Mouse (Mus musculus): Measurements from ENCODE around the gene Olfr740.

Olfr740 gene

GRCm38 (mm10) chr14:50445245-50445644 lies at the start of gene Olfr740:
TSS of gene Olfr740 (plus strand) at chr14:50445545.
- no peak for DNase-seq (ENCODE audit: low spot score)

- no peak for DNase-seq (ENCODE audit: low spot score)
These were observed 38.1 kb upstream of the Olfr740 start, which contains the start of gene Olfr738 for GRCm38 (mm10) chr14:50407268-50407667. TSS of gene Olfr738 (plus strand) at chr14:50407568.

- no peak for DNase-seq (ENCODE audit: low spot score)
These were observed 27.0 kb upstream of the Olfr740 start, which contains the start of gene Olfr739 for GRCm38 (mm10) chr14:50418326-50418725. TSS of gene Olfr739 (plus strand) at chr14:50418626.

GRCm38 (mm10) chr14:50472438-50472837 lies 27.1 kb downstream of the Olfr740 start, which contains the start of gene Olfr741:
TSS of gene Olfr741 (plus strand) at chr14:50472738.
- DNase-seq (ENCODE audit: low spot score) = no peak

GRCm38 (mm10) chr14:50478406-50478805 lies 33.1 kb downstream of the Olfr740 start:
- no peak for DNase-seq (ENCODE audit: low spot score)

GRCm38 (mm10) chr14:50503300-50503699 lies 58.0 kb downstream of the Olfr740 start, which contains the start of gene Olfr742:
TSS of gene Olfr742 (plus strand) at chr14:50503600.
- no peak for DNase-seq (ENCODE audit: low spot score)

Data from ovary, postnatal 36 days (tissue).